Mouse (Mus musculus) layer of hippocampus, adult 2 months (tissue): ENCODE data around the gene Uba7. TPM values are rescaled to one million over a fixed set of nuclear protein-coding genes. Genes with fewer than 3 reads are reported as not detected.

Source experiments
- DNase-seq, 2 experiments: peaks; one replicate each; pipeline ENCODE4 v3.0.0; 2022; ENCODE audit warnings: low spot score in 2 of 2
- H3K27ac ChIP-seq: fragments of 200-600 bp; 2 replicates; pipeline ENCODE4 v1.8.1; 2022
- H3K4me3 ChIP-seq: fragments of 200-600 bp; 2 replicates; pipeline ENCODE4 v1.8.1; 2022; ENCODE audit warnings: mild to moderate bottlenecking
- CTCF ChIP-seq: fragments of 200-600 bp; conservative IDR thresholded peaks from 2 replicates; pipeline ENCODE4 v1.8.1; 2022; ENCODE audit warnings: antibody characterized with exemption, mild to moderate bottlenecking, moderate library complexity
- total RNA-seq, 2 experiments: library from RNA; stranded (reverse); gene quantifications; 2 replicates each; pipeline ENCODE4 v1.2.3; 2021

Uba7 gene
- total RNA-seq, 2 experiments from 2014 or later, result 5.4 to 5.7 TPM

GRCm38 (mm10) chr9:107967437-107967836, 7.9 kb upstream of the Uba7 start:
- no peak overlapping the region for H3K4me3 ChIP-seq
- H3K27ac ChIP-seq, result no peak overlapping the region
- no peak for TF ChIP-seq CTCF

GRCm38 (mm10) chr9:107968531-107968930, 6.8 kb upstream of the Uba7 start:
- no peak for DNase-seq
- Histone ChIP-seq H3K4me3 (no peak overlapping the region), H3K27ac (no peak overlapping the region)
- TF ChIP-seq CTCF, result no peak

More at GRCm38 (mm10) chr9:107967437-107967836, 7.9 kb upstream of the Uba7 start:
- no peak for DNase-seq

DNA sequence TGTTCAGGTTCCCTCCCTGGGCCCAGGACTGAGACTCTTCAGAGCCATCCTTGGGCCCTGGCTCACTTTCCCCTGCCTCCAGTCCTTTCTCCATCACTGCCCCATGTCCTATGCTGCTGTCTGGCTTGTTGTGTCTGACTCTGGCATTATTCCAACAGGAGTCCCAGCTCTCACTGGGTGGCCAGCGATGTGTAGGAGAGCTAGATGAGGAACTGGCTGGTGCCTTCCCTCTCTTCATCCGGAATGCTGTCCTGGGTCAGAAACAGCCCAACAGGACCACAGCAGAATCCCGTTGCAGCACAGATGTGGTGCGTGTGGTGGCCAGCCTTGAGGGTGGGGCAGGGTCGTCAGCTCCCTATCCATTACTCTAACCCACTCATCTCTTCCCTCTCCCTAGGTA, 5.0 kb upstream of the Uba7 start:
- H3K4me3 ChIP-seq, result no peak overlapping the region
- no peak for DNase-seq

DNA sequence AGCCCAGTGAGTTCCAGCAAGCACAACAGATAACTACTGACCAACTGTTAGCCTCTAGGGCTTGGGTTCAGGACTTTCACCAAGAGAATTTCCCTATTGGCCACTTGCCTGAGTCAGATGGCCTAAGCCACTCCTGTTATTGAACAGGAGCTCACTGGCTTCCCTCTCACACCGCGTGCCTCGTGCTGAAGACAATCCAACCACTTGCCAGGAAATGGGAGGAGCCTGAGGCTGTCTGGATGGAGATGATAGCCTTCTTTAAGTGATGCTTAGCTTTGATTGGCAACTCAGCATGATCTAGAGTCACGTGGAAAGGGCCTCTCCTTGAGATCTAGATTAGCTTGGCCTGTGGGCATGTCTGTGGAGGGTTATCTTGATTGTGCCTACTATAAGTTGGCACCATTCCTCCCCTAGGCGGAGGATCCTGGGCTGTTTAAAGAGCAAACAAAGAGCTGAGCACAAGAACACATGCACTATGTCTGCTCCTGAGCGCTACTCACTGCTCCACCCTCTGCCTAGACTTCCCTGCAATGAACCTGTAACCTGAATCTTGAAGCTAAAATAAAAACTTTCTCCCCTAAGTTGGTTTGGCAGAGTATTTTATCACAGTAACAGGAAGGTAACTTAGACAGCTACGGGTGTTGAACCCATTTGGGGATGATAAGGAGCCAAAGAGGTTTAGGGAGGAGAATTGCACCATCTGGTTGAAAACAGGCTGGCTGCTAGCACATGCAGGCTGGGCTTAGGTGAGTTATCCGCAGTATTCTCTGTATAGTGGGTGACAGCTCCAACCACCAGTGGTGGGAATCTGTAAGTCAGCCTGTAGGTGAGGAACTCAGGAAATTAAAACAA, 3.4 kb upstream of the Uba7 start:
- no peak for TF ChIP-seq CTCF
- Histone ChIP-seq H3K4me3 (no peak overlapping the region), H3K27ac (no peak overlapping the region)
- DNase-seq, result no peak

More for the DNA sequence above, 5.0 kb upstream of the Uba7 start:
- no peak overlapping the region for H3K27ac ChIP-seq
- TF ChIP-seq CTCF, result no peak

- H3K27ac ChIP-seq, result peak overlapping the region; percentile 29; the same call in 1 of the 2 replicates
- H3K4me3 ChIP-seq, result no peak overlapping the region
- no peak for DNase-seq
- TF ChIP-seq CTCF, result no peak
Measured at GRCm38 (mm10) chr9:107974491-107975171, 674 bp upstream of the Uba7 start.

DNA sequence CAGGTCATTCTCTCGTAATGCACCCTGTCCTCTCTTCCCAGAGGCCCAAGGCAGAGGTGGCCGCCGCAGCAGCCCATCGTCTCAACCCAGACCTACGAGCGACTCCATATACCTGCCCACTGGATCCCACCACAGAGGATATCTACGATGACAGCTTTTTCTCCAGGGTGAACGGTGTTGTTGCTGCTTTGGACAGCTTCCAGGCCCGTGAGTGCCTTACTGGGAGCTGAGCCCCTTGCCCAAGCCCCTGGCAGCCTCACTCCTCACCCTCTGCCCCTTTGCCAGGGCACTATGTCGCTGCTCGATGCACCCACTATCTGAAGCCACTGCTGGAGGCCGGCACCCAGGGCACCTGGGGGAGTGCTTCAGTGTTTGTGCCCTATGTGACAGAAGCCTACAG, 3.5 kb downstream of the Uba7 start:
- Histone ChIP-seq H3K4me3 (no peak overlapping the region), H3K27ac (no peak overlapping the region)
- TF ChIP-seq CTCF, result no peak
- DNase-seq, result no peak

GRCm38 (mm10) chr9:107981684-107982605, 6.6 kb downstream of the Uba7 start:
- DNase-seq, result peak; percentile 59 to 69
- Histone ChIP-seq H3K27ac (peak overlapping the region; percentile 96), H3K4me3 (peak overlapping the region; percentile 19; the same call in 1 of the 2 replicates)
- no peak for TF ChIP-seq CTCF

- no peak for TF ChIP-seq CTCF
- peak within 1 kb of the TSS; percentile 81 for H3K4me3 ChIP-seq
- peak; percentile 53 to 78 for DNase-seq
Measured at GRCm38 (mm10) chr9:107982681-107983346, 7.5 kb downstream of the Uba7 start, which contains the start of gene Gm20661. Gene Gm20661, plus strand, starts transcription at chr9:107983058.

DNA sequence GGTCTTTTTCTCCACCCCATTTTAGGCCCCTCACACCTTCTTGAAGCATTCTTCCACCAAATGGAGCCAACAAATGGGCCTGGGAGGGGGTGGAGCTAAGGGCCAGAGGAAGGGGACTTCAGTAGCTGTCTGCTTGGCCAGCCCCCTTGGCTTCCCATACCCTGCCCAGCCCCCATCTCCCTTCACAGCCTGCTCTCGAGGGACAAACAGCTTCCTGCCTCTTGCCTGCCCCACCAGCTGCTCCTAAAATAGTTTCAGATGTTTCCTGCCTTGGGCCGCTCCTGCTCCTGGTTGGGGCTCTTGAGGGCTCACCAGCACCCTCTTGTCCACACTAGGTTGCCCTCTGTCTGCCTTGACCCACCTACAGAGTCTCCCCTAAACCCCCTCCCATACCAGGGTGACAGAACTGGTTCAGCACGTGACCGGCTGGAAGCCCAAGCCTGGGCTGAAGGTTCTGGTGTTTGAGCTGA, 8.2 kb downstream of the Uba7 start:
- DNase-seq, result peak; percentile 39 to 51
- Histone ChIP-seq H3K27ac (peak overlapping the region; percentile 96), H3K4me3 (peak overlapping the region; percentile 81)
- TF ChIP-seq CTCF, result no peak

More at GRCm38 (mm10) chr9:107982681-107983346, 7.5 kb downstream of the Uba7 start, which contains the start of gene Gm20661:
- H3K27ac ChIP-seq, result peak within 1 kb of the TSS; percentile 96

- TF ChIP-seq CTCF, result no peak
- Histone ChIP-seq H3K4me3 (peak overlapping the region; percentile 81), H3K27ac (peak overlapping the region; percentile 96)
- no peak for DNase-seq
Measured at GRCm38 (mm10) chr9:107984052-107984753, 8.9 kb downstream of the Uba7 start.

- Histone ChIP-seq H3K4me3 (peak overlapping the region; percentile 81), H3K27ac (peak overlapping the region; percentile 96)
- DNase-seq, result no peak
- no peak for TF ChIP-seq CTCF
Measured at GRCm38 (mm10) chr9:107984754-107985055, 9.4 kb downstream of the Uba7 start.
